Comparison of ENCODE assay signal across 19 mouse cellular contexts in the genomic region with DNA sequence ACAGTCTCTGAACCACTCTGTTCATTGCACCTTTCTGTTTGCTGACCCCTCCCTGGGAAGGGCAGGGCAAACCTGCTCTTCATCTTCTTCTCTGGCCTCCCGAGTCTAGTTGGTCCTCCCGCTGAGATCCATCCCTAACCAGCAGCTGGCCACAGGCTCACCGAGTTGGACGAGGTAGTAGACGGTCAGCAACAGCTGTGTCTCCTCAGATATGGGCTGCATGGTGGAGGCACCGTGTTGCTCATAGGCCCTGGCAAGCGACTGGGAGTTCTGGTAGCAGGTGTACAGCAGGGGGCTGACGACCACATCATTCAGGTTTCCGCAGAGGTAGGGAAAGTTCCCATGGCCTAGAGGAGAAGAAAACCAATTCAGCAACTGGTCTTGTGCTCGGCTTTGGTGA.
DNase-seq lines count a peak whose midpoint lies in the region; ATAC-seq and TF ChIP-seq lines count a peak whose summit lies in the region.
"Had no signal": no experiment of that assay in that cellular context is flagged by ENCODE, and none has a peak within 500 bp of the region (broad histone marks: within the 10 kb centered on the region; RNA-seq: fewer than 3 reads in every experiment).

No protein-coding gene starts in this region.

- no peak overlapping the region for H3K9ac ChIP-seq in forebrain, embryonic 12.5 days

- H3K4me3 ChIP-seq in C2C12 (ENCODE audit: insufficient read depth, poor library complexity, severe bottlenecking) (no peak overlapping the region), myocyte (no peak overlapping the region)
- H3K4me3 ChIP-seq in forebrain, embryonic 12.5 days (replicated peaks) = no peak overlapping the region

- no peaks in the 10 kb centered on the region for H3K79me3 ChIP-seq in C2C12 (ENCODE audit: low read depth)

- TF ChIP-seq POLR2A in myocyte (IDR thresholded peaks at IDR 0.05; ENCODE audit: insufficient read length, low read depth) = no peak

- WGBS in forebrain, embryonic 12.5 days = 92% methylated on average over 10 of the region's 10 CpGs

- TF ChIP-seq CTCF in C2C12 (IDR thresholded peaks at IDR 0.05; ENCODE audit: control insufficient read depth, insufficient read depth, insufficient read length) = no peak

- H3K4me1 ChIP-seq in forebrain, embryonic 12.5 days = no peaks in the 10 kb centered on the region

- H3K27ac ChIP-seq in forebrain, embryonic 12.5 days = no peak overlapping the region

- ATAC-seq in forebrain, embryonic 12.5 days (ENCODE audit: low FRiP score) = no peak
- ATAC-seq: activated CD4-positive, CD25-positive, alpha-beta regulatory T cell, adult 4 months; CD4-positive, CD25-positive, alpha-beta regulatory T cell, adult 4 months; Patski had no signal

- H3K36me3 ChIP-seq in C2C12 (ENCODE audit: control insufficient read depth, insufficient read depth) (no peaks in the 10 kb centered on the region), myocyte (ENCODE audit: control insufficient read depth, insufficient read depth) (no peaks in the 10 kb centered on the region)
- H3K36me3 ChIP-seq in forebrain, embryonic 12.5 days (replicated peaks) = no peaks in the 10 kb centered on the region
- H3K36me3 ChIP-seq: G1E had no signal

- H3ac ChIP-seq in C2C12 (ENCODE audit: control insufficient read depth, insufficient read length, low read depth) (no peak overlapping the region), myocyte (ENCODE audit: control insufficient read depth, insufficient read length) (no peak overlapping the region)

- H3K79me2 ChIP-seq in C2C12 (ENCODE audit: control insufficient read depth, insufficient read depth) (no peaks in the 10 kb centered on the region), myocyte (ENCODE audit: control insufficient read depth, insufficient read depth) (no peaks in the 10 kb centered on the region)

- no peak overlapping the region for H3K4me2 ChIP-seq in myocyte (ENCODE audit: low read depth)
- H3K4me2 ChIP-seq in forebrain, embryonic 12.5 days = no peak overlapping the region

- no peaks in the 10 kb centered on the region for H3K9me3 ChIP-seq in forebrain, embryonic 12.5 days
- H3K9me3 ChIP-seq: G1E had no signal

- H3K27me3 ChIP-seq in C2C12 (ENCODE audit: control insufficient read depth, insufficient read depth, insufficient read length) (peaks cover 66% of the 10 kb centered on the region), myocyte (ENCODE audit: control insufficient read depth, insufficient read depth, insufficient read length) (peaks cover 45% of the 10 kb centered on the region)
- H3K27me3 ChIP-seq in forebrain, embryonic 12.5 days = no peaks in the 10 kb centered on the region

- no peak for DNase-seq in thymus, postnatal 36 days
- DNase-seq: adrenal gland, adult 2 months; adrenal gland, adult 8-10 months; adrenal gland, postnatal 10 days; adrenal gland, postnatal 14 days; adrenal gland, postnatal 25 days; adrenal gland, postnatal 36 days; B cell, adult 2 months; cerebellum, adult 11 months; cerebellum, adult 11-12 months; cerebellum, adult 18-20 months; cerebellum, adult 2 months had no signal

TF ChIP-seq in C2C12, 6 proteins besides CTCF, POLR2A, EP300 and RAD21:
- peak; percentile 44 for TF ChIP-seq MYOD1 (IDR thresholded peaks at IDR 0.05; ENCODE audit: control insufficient read depth, insufficient read length, low read depth)
- TF ChIP-seq FOSL1 (IDR thresholded peaks at IDR 0.05; ENCODE audit: insufficient read depth, low read length, poor library complexity, severe bottlenecking) = no peak
TF ChIP-seq in C2C12: peak in this region for 1.

TF ChIP-seq in myocyte, 11 proteins besides CTCF, POLR2A, EP300 and RAD21:
- TF ChIP-seq MYOD1 (IDR thresholded peaks at IDR 0.05; ENCODE audit: control insufficient read depth in 1 of 3, insufficient read length in 2 of 3, low read depth in 2 of 3) (peak in 2 of 3 experiments; percentile 79 to 85), E2F4 (IDR thresholded peaks at IDR 0.05; ENCODE audit: insufficient read depth) (no peak)
